Mouse (Mus musculus) midbrain, postnatal 0 days (tissue): ENCODE measurements around the gene Ptpdc1. TPM values are rescaled to one million over a fixed set of nuclear protein-coding genes. Genes with fewer than 3 reads are reported as not detected.
A peak's percentile ranks its signal among the peaks of the same experiment; 100 is the strongest.

Experiments used
- ATAC-seq: fragments of 200-750 bp; cut with Nextera tagmentation; 2 replicates; pipeline ENCODE4 v1.8.0; 2017; ENCODE audit warnings: moderate number of reproducible peaks, mild to moderate bottlenecking, moderate TSS enrichment, moderate library complexity; ENCODE audit not compliant: low FRiP score
- DNase-seq: peaks from one replicate; pipeline ENCODE4 v3.0.0-alpha.2; 2015; ENCODE audit warnings: low spot score
- H3K27ac ChIP-seq: fragments of 300-500 bp; sonication (generic); 2 replicates; pipeline ENCODE4 v1.5.1; 2014; ENCODE audit warnings: low read depth, mild to moderate bottlenecking, low read length, mixed read lengths
- H3K27me3 ChIP-seq: fragments of 300-500 bp; sonication (generic); 2 replicates; pipeline ENCODE4 v1.6.1; 2014; ENCODE audit warnings: low read length, control low read depth, mixed read lengths; ENCODE audit not compliant: insufficient read depth
- H3K36me3 ChIP-seq: fragments of 300-500 bp; sonication (generic); 2 replicates; pipeline ENCODE4 v1.6.1; 2014; ENCODE audit warnings: low read length, control low read depth, mixed read lengths; ENCODE audit not compliant: insufficient read depth
- H3K4me1 ChIP-seq: fragments of 300-500 bp; sonication (generic); 2 replicates; pipeline ENCODE4 v1.6.1; 2014; ENCODE audit warnings: mild to moderate bottlenecking, control low read depth, antibody characterized with exemption, low read length, mixed read lengths; ENCODE audit not compliant: insufficient read depth
- H3K4me2 ChIP-seq: fragments of 300-500 bp; sonication (generic); 2 replicates; pipeline ENCODE4 v1.6.1; 2014; ENCODE audit warnings: low read depth, mild to moderate bottlenecking, low read length, mixed read lengths; ENCODE audit not compliant: poor library complexity, severe bottlenecking
- H3K4me3 ChIP-seq: fragments of 300-500 bp; sonication (generic); 2 replicates; pipeline ENCODE4 v1.5.1; 2014; ENCODE audit warnings: low read depth, mild to moderate bottlenecking, low read length, moderate library complexity
- H3K9ac ChIP-seq: fragments of 300-500 bp; sonication (generic); replicated peaks from 2 replicates; pipeline ENCODE4 v1.6.1; 2014; ENCODE audit warnings: mild to moderate bottlenecking, low read length, moderate library complexity, mixed read lengths; ENCODE audit not compliant: poor library complexity, severe bottlenecking
- H3K9me3 ChIP-seq: fragments of 300-500 bp; sonication (generic); 2 replicates; pipeline ENCODE4 v1.6.1; 2016; ENCODE audit warnings: low read length, control low read depth
- CTCF ChIP-seq: IDR thresholded peaks from 2 replicates; pipeline ENCODE4 v1.5.1; 2016; ENCODE audit warnings: antibody characterized with exemption, mild to moderate bottlenecking
- WGBS: fragments of 180-500 bp; shearing (Covaris S2); extraction: QIAGEN DNeasy Blood & Tissue Kit; methylation state at CpG from one replicate; pipeline ENCODE4 v1.1.7; 2014; 5-methylcytosine and 5-hydroxymethylcytosine counted together
- polyA plus RNA-seq: library from polyadenylated mRNA; unstranded; fragments of >200 nt; fragmentation: Nextera tagmentation; extraction: Ambion mirVana; gene quantifications from 2 replicates; pipeline ENCODE4 v1.2.1, GENCODE M21; 2015
- total RNA-seq: library from RNA; depleted of rRNA; stranded (reverse); fragments of >200 nt; gene quantifications from 2 replicates; pipeline ENCODE4 v1.2.3, GENCODE M21; 2014

Ptpdc1 gene
- total and polyA plus RNA-seq, 2 experiments from 2014 or later: 15.3 to 36.3 TPM

GRCm38 (mm10) chr13:48662431-48663143, 37.1 kb upstream of the Ptpdc1 start, which contains the start of gene Barx1:
Barx1 (plus strand) TSS chr13:48662998.
- Histone ChIP-seq H3K9ac (no peak within 1 kb of the TSS), H3K4me1 (peaks cover 3% of the 10 kb centered on the region; the same call in 1 of the 2 replicates), H3K36me3 (no peaks in the 10 kb centered on the region), H3K9me3 (no peaks in the 10 kb centered on the region), H3K4me3 (peak within 1 kb of the TSS; percentile 31), H3K4me2 (peak within 1 kb of the TSS; percentile 51), H3K27ac (no peak within 1 kb of the TSS), H3K27me3 (peaks cover 77% of the 10 kb centered on the region)
- WGBS: 1% methylated on average over 60 of the region's 73 CpGs
- DNase-seq: no peak
- TF ChIP-seq CTCF: no peak
- ATAC-seq: no peak; the same call in 1 of the 2 replicates

- Histone ChIP-seq H3K36me3 (no peaks in the 10 kb centered on the region), H3K4me2 (no peak overlapping the region), H3K4me3 (no peak overlapping the region), H3K9me3 (no peaks in the 10 kb centered on the region), H3K27ac (no peak overlapping the region), H3K4me1 (peaks cover 3% of the 10 kb centered on the region; the same call in 1 of the 2 replicates), H3K9ac (no peak overlapping the region), H3K27me3 (peaks cover 80% of the 10 kb centered on the region)
- ATAC-seq (no peak), DNase-seq (no peak)
- 0% methylated on average over 1 of the region's 1 CpGs for WGBS
- no peak for TF ChIP-seq CTCF
These were observed 36.1 kb upstream of the Ptpdc1 start for GRCm38 (mm10) chr13:48661561-48661960.

GRCm38 (mm10) chr13:48660741-48661140, 35.3 kb upstream of the Ptpdc1 start:
- WGBS: 10% methylated on average over 6 of the region's 6 CpGs
- Histone ChIP-seq H3K4me2 (no peak overlapping the region), H3K27ac (no peak overlapping the region), H3K27me3 (peaks cover 80% of the 10 kb centered on the region), H3K36me3 (no peaks in the 10 kb centered on the region), H3K9me3 (no peaks in the 10 kb centered on the region), H3K9ac (no peak overlapping the region), H3K4me3 (no peak overlapping the region), H3K4me1 (peaks cover 3% of the 10 kb centered on the region; the same call in 1 of the 2 replicates)
- no peak for TF ChIP-seq CTCF
- DNase-seq: no peak
- no peak for ATAC-seq

- no peak overlapping the region for H3K9ac ChIP-seq
- H3K27ac ChIP-seq: no peak overlapping the region
- H3K36me3 ChIP-seq: no peaks in the 10 kb centered on the region
- peaks cover 80% of the 10 kb centered on the region for H3K27me3 ChIP-seq
- no peak overlapping the region for H3K4me2 ChIP-seq
- ATAC-seq (no peak), DNase-seq (no peak)
- H3K4me1 ChIP-seq: peaks cover 3% of the 10 kb centered on the region; the same call in 1 of the 2 replicates
- H3K4me3 ChIP-seq: no peak overlapping the region
- WGBS: 2% methylated on average over 11 of the region's 11 CpGs
- no peak for TF ChIP-seq CTCF
- no peaks in the 10 kb centered on the region for H3K9me3 ChIP-seq
These were observed 34.8 kb upstream of the Ptpdc1 start for GRCm38 (mm10) chr13:48660221-48660734.

- Histone ChIP-seq H3K9me3 (no peaks in the 10 kb centered on the region), H3K4me3 (no peak overlapping the region), H3K36me3 (no peaks in the 10 kb centered on the region), H3K27ac (no peak overlapping the region), H3K4me1 (peaks cover 3% of the 10 kb centered on the region; the same call in 1 of the 2 replicates), H3K4me2 (no peak overlapping the region), H3K27me3 (peaks cover 77% of the 10 kb centered on the region), H3K9ac (no peak overlapping the region)
- no peak for TF ChIP-seq CTCF
- 2% methylated on average over 38 of the region's 38 CpGs for WGBS
- ATAC-seq (no peak), DNase-seq (no peak)
These were observed 34.1 kb upstream of the Ptpdc1 start for GRCm38 (mm10) chr13:48659254-48660220.
